Mouse (Mus musculus) embryonic facial prominence, embryonic 14.5 days (tissue): ENCODE measurements at regions not wholly inside any gene's neighbourhood (a gene's known extent, or its start where the extent isn't known, plus 50 kb on each side); places are given as distances from the start of the nearest gene placed in this dataset.

Experiments
- ATAC-seq: fragments of 200-750 bp; cut with Nextera tagmentation; 2 replicates; pipeline ENCODE4 v1.8.0; 2017; ENCODE audit warnings: low read depth, moderate number of reproducible peaks, moderate TSS enrichment
- DNase-seq: peaks from one replicate; pipeline ENCODE4 v3.0.0-alpha.2; 2015; ENCODE audit warnings: low spot score
- H3K27ac ChIP-seq: fragments of 300-500 bp; sonication (generic); replicated peaks from 2 replicates; pipeline ENCODE4 v1.5.1; 2014; ENCODE audit warnings: low read depth, mild to moderate bottlenecking, low read length, moderate library complexity
- H3K27me3 ChIP-seq: fragments of 300-500 bp; sonication (generic); replicated peaks from 2 replicates; pipeline ENCODE4 v1.6.1; 2014; ENCODE audit warnings: low read length; ENCODE audit not compliant: control insufficient read depth, insufficient read depth
- H3K36me3 ChIP-seq: fragments of 300-500 bp; sonication (generic); 2 replicates; pipeline ENCODE4 v1.6.1; 2014; ENCODE audit warnings: low read length, mixed read lengths; ENCODE audit not compliant: control insufficient read depth, insufficient read depth
- H3K4me1 ChIP-seq: fragments of 300-500 bp; sonication (generic); 2 replicates; pipeline ENCODE4 v1.6.1; 2014; ENCODE audit warnings: antibody characterized with exemption, low read length; ENCODE audit not compliant: control insufficient read depth, insufficient read depth
- H3K4me2 ChIP-seq: fragments of 300-500 bp; sonication (generic); 2 replicates; pipeline ENCODE4 v1.6.1; 2014; ENCODE audit warnings: low read depth, mild to moderate bottlenecking, low read length, moderate library complexity, mixed read lengths
- H3K4me3 ChIP-seq: fragments of 300-500 bp; sonication (generic); 2 replicates; pipeline ENCODE4 v1.5.1; 2014; ENCODE audit warnings: low read depth, mild to moderate bottlenecking, low read length
- H3K9ac ChIP-seq: fragments of 300-500 bp; sonication (generic); 2 replicates; pipeline ENCODE4 v1.6.1; 2014; ENCODE audit warnings: low read depth, mild to moderate bottlenecking, low read length, moderate library complexity, mixed read lengths
- H3K9me3 ChIP-seq: fragments of 300-500 bp; sonication (generic); 2 replicates; pipeline ENCODE4 v1.6.1; 2016; ENCODE audit warnings: low read length; ENCODE audit not compliant: control insufficient read depth
- WGBS: fragments of 180-500 bp; shearing (Covaris S2); extraction: QIAGEN DNeasy Blood & Tissue Kit; methylation state at CpG from one replicate; pipeline ENCODE4 v1.1.7; 2014; 5-methylcytosine and 5-hydroxymethylcytosine counted together

GRCm38 (mm10) chr3:34568086-34568650 lies 82.0 kb upstream of the Sox2 start:
- no peak for DNase-seq
- Histone ChIP-seq H3K9ac (no peak overlapping the region), H3K27me3 (no peaks in the 10 kb centered on the region), H3K4me2 (no peak overlapping the region), H3K36me3 (no peaks in the 10 kb centered on the region), H3K4me1 (peaks cover 6% of the 10 kb centered on the region; the same call in 1 of the 2 replicates), H3K4me3 (no peak overlapping the region), H3K9me3 (no peaks in the 10 kb centered on the region), H3K27ac (no peak overlapping the region)
- ATAC-seq: no peak
- 68% methylated on average over 6 of the region's 6 CpGs for WGBS

GRCm38 (mm10) chr3:34565386-34565785 lies 84.8 kb upstream of the Sox2 start:
- Histone ChIP-seq H3K4me3 (no peak overlapping the region), H3K27ac (no peak overlapping the region), H3K4me1 (peaks cover 6% of the 10 kb centered on the region; the same call in 1 of the 2 replicates), H3K27me3 (no peaks in the 10 kb centered on the region), H3K36me3 (no peaks in the 10 kb centered on the region), H3K9me3 (no peaks in the 10 kb centered on the region), H3K4me2 (no peak overlapping the region), H3K9ac (no peak overlapping the region)
- WGBS: 31% methylated on average over 4 of the region's 4 CpGs
- no peak for ATAC-seq
- no peak for DNase-seq

- H3K27ac ChIP-seq: no peak overlapping the region
- H3K4me1 ChIP-seq: no peaks in the 10 kb centered on the region
- 42% methylated on average over 8 of the region's 8 CpGs for WGBS
- H3K27me3 ChIP-seq: no peaks in the 10 kb centered on the region
- H3K9ac ChIP-seq: no peak overlapping the region
- ATAC-seq: no peak
- H3K36me3 ChIP-seq: no peaks in the 10 kb centered on the region
- H3K9me3 ChIP-seq: no peaks in the 10 kb centered on the region
- no peak overlapping the region for H3K4me3 ChIP-seq
- H3K4me2 ChIP-seq: no peak overlapping the region
- DNase-seq: no peak
Observed at GRCm38 (mm10) chr3:34562893-34563292, 87.3 kb upstream of the Sox2 start.

- Histone ChIP-seq H3K4me3 (no peak overlapping the region), H3K9me3 (no peaks in the 10 kb centered on the region), H3K36me3 (no peaks in the 10 kb centered on the region), H3K27me3 (no peaks in the 10 kb centered on the region), H3K27ac (no peak overlapping the region), H3K4me2 (no peak overlapping the region), H3K9ac (no peak overlapping the region), H3K4me1 (no peaks in the 10 kb centered on the region)
- ATAC-seq (no peak; the same call in 1 of the 2 replicates), DNase-seq (peak; percentile 48)
- 20% methylated on average over 5 of the region's 5 CpGs for WGBS
Observed at GRCm38 (mm10) chr3:34561709-34562108, 88.5 kb upstream of the Sox2 start.

DNA sequence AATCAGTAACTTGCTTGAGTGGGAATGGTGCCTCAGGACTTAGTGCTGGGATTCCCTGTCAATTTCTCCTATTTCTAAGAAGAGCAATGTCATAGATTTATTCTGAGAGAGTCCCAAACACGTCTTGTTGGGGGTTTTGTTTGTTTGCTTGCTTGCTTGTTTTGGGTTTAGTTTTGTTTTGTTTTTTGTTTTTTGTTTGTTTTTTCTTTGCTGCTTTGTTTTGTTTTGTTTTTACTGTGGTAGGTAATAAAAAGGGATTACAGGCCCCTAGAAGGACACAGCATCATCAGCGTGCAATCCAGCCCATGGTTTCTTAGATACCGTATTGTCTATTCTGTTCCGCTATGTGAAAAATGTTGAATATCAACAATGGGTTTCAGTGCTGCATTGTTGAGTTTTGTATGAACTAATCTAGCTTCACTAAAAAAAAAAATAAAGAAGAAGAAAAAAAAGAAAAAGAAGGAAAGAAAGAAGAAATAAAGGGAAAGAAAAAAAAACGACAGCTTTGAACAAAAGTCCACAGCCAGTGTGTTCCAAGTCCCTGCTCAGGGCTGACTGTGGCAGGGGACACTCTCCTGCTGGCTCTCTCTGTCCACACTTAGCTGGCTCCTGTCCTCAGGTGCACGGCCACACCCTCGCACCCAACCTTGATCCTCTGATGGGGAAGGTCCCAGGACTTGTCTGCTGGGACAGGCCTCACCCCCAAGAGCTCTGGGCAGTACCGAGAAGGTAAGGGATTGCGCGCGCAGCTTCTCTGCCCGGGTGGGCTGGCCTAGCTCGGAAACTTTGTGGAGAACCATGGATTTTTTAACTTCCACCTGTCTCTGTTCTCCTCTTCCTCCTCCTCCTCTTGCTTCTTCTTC lies 90.1 kb upstream of the Sox2 start:
- ATAC-seq (no peak), DNase-seq (no peak)
- WGBS: 61% methylated on average over 13 of the region's 13 CpGs
- no peak overlapping the region for H3K4me3 ChIP-seq
- H3K9ac ChIP-seq: no peak overlapping the region
- no peak overlapping the region for H3K27ac ChIP-seq
- H3K4me1 ChIP-seq: no peaks in the 10 kb centered on the region
- no peaks in the 10 kb centered on the region for H3K27me3 ChIP-seq
- H3K4me2 ChIP-seq: no peak overlapping the region
- no peaks in the 10 kb centered on the region for H3K36me3 ChIP-seq
- H3K9me3 ChIP-seq: no peaks in the 10 kb centered on the region

DNA sequence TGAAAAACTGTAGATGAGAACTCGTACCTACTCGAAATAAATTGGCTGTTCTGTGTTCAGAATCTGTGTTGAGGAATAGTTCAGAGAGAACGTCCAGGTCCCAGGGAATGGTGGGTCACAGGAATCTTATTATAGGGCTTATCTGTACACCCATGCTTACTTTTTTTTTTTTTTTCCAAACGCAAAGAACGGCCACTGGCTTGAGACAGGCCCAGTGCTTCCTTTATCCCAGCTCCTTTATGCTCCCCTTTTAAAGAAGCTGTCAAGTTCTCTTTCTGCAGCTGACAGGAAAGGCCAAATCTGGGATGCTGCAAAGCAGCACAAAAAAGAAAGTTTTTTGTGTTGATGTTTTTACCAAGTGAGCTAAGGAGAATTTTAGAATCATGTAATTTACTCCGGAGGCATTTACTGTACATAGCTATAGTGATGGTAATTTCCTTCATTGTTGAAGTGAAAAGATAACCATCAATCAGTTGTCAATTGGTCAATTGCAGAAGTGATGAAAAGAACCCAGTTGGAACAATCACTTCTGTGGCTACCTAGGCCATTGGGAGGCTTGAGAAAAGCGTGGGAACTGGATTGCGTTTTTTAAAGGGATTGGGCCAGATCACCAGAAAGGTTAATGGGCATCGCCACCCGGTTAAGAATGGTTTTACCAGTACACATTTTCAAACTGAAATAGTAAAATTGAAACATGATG lies 91.2 kb upstream of the Sox2 start:
- Histone ChIP-seq H3K4me3 (no peak overlapping the region), H3K9me3 (no peaks in the 10 kb centered on the region), H3K4me2 (no peak overlapping the region), H3K9ac (no peak overlapping the region), H3K27ac (no peak overlapping the region), H3K36me3 (no peaks in the 10 kb centered on the region), H3K27me3 (no peaks in the 10 kb centered on the region), H3K4me1 (no peaks in the 10 kb centered on the region)
- no peak for DNase-seq
- ATAC-seq: no peak
- 65% methylated on average over 10 of the region's 10 CpGs for WGBS

GRCm38 (mm10) chr3:34552542-34553208 lies 97.5 kb upstream of the Sox2 start:
- Histone ChIP-seq H3K27me3 (no peaks in the 10 kb centered on the region), H3K4me3 (no peak overlapping the region), H3K36me3 (no peaks in the 10 kb centered on the region), H3K9me3 (no peaks in the 10 kb centered on the region), H3K4me2 (peak overlapping the region; percentile 27), H3K27ac (no peak overlapping the region), H3K9ac (no peak overlapping the region), H3K4me1 (no peaks in the 10 kb centered on the region)
- ATAC-seq (no peak), DNase-seq (no peak)
- WGBS: 38% methylated on average over 15 of the region's 17 CpGs

DNA sequence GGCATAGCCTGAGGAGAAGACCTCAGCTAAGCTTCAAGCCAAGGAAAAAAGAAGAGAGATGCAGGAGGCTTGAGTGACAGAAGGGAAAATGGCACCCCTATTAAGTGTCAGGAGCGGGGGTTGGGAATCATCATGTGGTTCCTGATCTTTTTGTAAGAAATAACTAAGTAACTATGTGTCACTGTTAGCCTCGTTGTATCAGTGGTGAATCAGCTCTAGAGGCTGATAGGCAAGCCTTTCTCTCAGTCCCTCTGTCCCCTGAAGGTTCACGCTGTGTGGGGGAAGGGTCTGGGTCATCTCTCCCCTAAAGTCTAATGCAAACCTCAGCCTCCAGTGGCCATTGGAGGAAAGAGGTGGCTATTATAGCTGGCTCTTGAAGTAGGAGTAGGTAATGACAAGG lies 99.1 kb upstream of the Sox2 start:
- DNase-seq: no peak
- Histone ChIP-seq H3K4me2 (no peak overlapping the region), H3K36me3 (no peaks in the 10 kb centered on the region), H3K4me1 (no peaks in the 10 kb centered on the region), H3K27me3 (no peaks in the 10 kb centered on the region), H3K9me3 (no peaks in the 10 kb centered on the region), H3K4me3 (no peak overlapping the region), H3K27ac (no peak overlapping the region), H3K9ac (no peak overlapping the region)
- ATAC-seq: no peak
- 61% methylated on average over 3 of the region's 3 CpGs for WGBS
